ENCODE assay signal across 34 mouse cellular contexts in the genomic region with DNA sequence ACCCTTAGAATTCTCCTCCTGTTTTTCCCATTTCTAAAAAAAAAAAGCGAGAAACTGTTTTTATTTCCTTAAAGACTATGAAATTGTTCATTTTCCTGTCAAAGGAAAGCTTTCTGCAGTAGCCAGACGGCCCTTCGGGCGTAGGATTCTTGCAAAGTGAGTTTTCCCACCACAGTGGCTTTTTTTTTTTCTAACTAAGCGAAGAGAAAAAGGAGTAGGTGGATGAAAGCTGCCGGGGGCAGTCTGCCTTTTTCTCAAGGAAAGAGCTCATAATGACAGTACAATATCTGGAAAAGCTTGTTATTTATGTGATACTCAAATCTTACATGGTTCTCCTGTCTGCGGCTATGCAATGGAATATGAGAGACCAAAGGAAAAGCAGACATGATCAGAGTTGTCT. TPM values are rescaled to one million over a fixed set of nuclear protein-coding genes. Genes with fewer than 3 reads are reported as not detected.
DNase-seq lines count a peak whose midpoint lies in the region; ATAC-seq and TF ChIP-seq lines count a peak whose summit lies in the region.
"Had no signal": no experiment of that assay in that cellular context is flagged by ENCODE, and none has a peak within 500 bp of the region (broad histone marks: within the 10 kb centered on the region; RNA-seq: fewer than 3 reads in every experiment).

No protein-coding gene starts in this region.

- no peak for TF ChIP-seq CTCF in forebrain, postnatal 0 days (IDR thresholded peaks at IDR 0.05; ENCODE audit: low read depth)

- no peaks in the 10 kb centered on the region for H3K27me3 ChIP-seq in forebrain, postnatal 0 days (ENCODE audit: insufficient read depth, low read length)
- H3K27me3 ChIP-seq in forebrain, embryonic 15.5 days = no peaks in the 10 kb centered on the region
- H3K27me3 ChIP-seq: embryonic facial prominence, embryonic 13.5 days; forebrain, embryonic 12.5 days; heart, embryonic 13.5 days; neural tube, embryonic 15.5 days had no signal

- H3K36me3 ChIP-seq in forebrain, postnatal 0 days (ENCODE audit: insufficient read depth) = no peaks in the 10 kb centered on the region
- H3K36me3 ChIP-seq in forebrain, embryonic 15.5 days = no peaks in the 10 kb centered on the region
- H3K36me3 ChIP-seq: embryonic facial prominence, embryonic 13.5 days; forebrain, embryonic 12.5 days; G1E; heart, embryonic 13.5 days; neural tube, embryonic 15.5 days had no signal

- ATAC-seq in forebrain, postnatal 0 days = no peak
- no peak for ATAC-seq in forebrain, embryonic 15.5 days (replicated peaks)

- intact Hi-C loops in left cerebral cortex, postnatal 14 days (cut with DNase I) = loop anchor here (2.0 kb wide), 1 partner anchor 84 kb away; no protein-coding TSS in a partner anchor
- intact Hi-C loops in left cerebral cortex, postnatal 4 days (cut with DNase I) = no loop called here

- DNase-seq in forebrain, postnatal 0 days = peak; percentile 35
- peak; percentile 48 to 55 for DNase-seq in left cerebral cortex, postnatal 14 days (ENCODE audit: low spot score in 2 of 2)
- no peak for DNase-seq in left cerebral cortex, postnatal 4 days
- peak; percentile 46 for DNase-seq in right cerebral cortex, adult 18-20 months
- no peak for DNase-seq in right cerebral cortex, postnatal 14 days
- peak; percentile 90 for DNase-seq in telencephalon, adult 2 months (ENCODE audit: low read depth, low spot score)
- no peak for DNase-seq in c-Kit-positive CD71-positive TER-119-positive erythroid progenitor cells, embryonic 14.5 days (ENCODE audit: low spot score)
- DNase-seq: cerebellum, adult 11-12 months; cerebellum, adult 9-11 months; heart, adult 2 months; heart, postnatal 10 days; kidney, adult 2 months; kidney, postnatal 4 days; liver; lung, adult 2 months; lung, postnatal 10 days; thymus, postnatal 14 days had no signal

- H3K4me3 ChIP-seq in forebrain, postnatal 0 days (ENCODE audit: low read depth, low read length) = no peak overlapping the region
- no peak overlapping the region for H3K4me3 ChIP-seq in forebrain, embryonic 15.5 days
- H3K4me3 ChIP-seq: embryonic facial prominence, embryonic 13.5 days; forebrain, embryonic 12.5 days; heart, adult 2 months; heart, embryonic 13.5 days; neural tube, embryonic 15.5 days had no signal

- WGBS in forebrain, postnatal 0 days = 64% methylated on average over 7 of the region's 7 CpGs
- WGBS in forebrain, embryonic 15.5 days = 82% methylated on average over 7 of the region's 7 CpGs

- no peak overlapping the region for H3K9ac ChIP-seq in forebrain, postnatal 0 days
- H3K9ac ChIP-seq in forebrain, embryonic 15.5 days (replicated peaks) = no peak overlapping the region
- H3K9ac ChIP-seq: embryonic facial prominence, embryonic 13.5 days; forebrain, embryonic 12.5 days; heart, embryonic 13.5 days; hindbrain, embryonic 14.5 days; liver, embryonic 14.5 days; neural tube, embryonic 15.5 days had no signal

- H3K27ac ChIP-seq in forebrain, postnatal 0 days (ENCODE audit: low read depth, low read length) = peak overlapping the region; percentile 64; the same call in 1 of the 2 replicates
- no peak overlapping the region for H3K27ac ChIP-seq in forebrain, embryonic 15.5 days (replicated peaks)
- H3K27ac ChIP-seq: embryonic facial prominence, embryonic 13.5 days; forebrain, embryonic 12.5 days; heart, adult 2 months; heart, embryonic 13.5 days; hindbrain, embryonic 14.5 days; liver, embryonic 14.5 days; macrophage; neural tube, embryonic 15.5 days had no signal

- H3K4me2 ChIP-seq in forebrain, postnatal 0 days (ENCODE audit: low read depth) = no peak overlapping the region
- H3K4me2 ChIP-seq in forebrain, embryonic 15.5 days (replicated peaks) = no peak overlapping the region
- H3K4me2 ChIP-seq: embryonic facial prominence, embryonic 13.5 days; forebrain, embryonic 12.5 days; heart, embryonic 13.5 days; hindbrain, embryonic 14.5 days; neural tube, embryonic 15.5 days had no signal

- H3K9me3 ChIP-seq in forebrain, postnatal 0 days (ENCODE audit: low read length) = no peaks in the 10 kb centered on the region
- H3K9me3 ChIP-seq in forebrain, embryonic 15.5 days = no peaks in the 10 kb centered on the region
- H3K9me3 ChIP-seq: embryonic facial prominence, embryonic 13.5 days; forebrain, embryonic 12.5 days; G1E; heart, embryonic 13.5 days; neural tube, embryonic 15.5 days had no signal

- H3K4me1 ChIP-seq in forebrain, postnatal 0 days (ENCODE audit: insufficient read depth) = peaks cover 4% of the 10 kb centered on the region; the same call in 1 of the 2 replicates
- H3K4me1 ChIP-seq in forebrain, embryonic 15.5 days = no peaks in the 10 kb centered on the region
- H3K4me1 ChIP-seq: forebrain, embryonic 12.5 days had no signal

RNA-seq across cellular contexts. Expression of gene Samd13, which starts 25.7 kb away (rescaled TPM):
- 0.33 TPM in 1 of 2 replicates, not detected in the other for total RNA-seq in forebrain, postnatal 0 days (2014; rRNA removed)
- polyA plus RNA-seq in forebrain, postnatal 0 days (2015; fragmentation: Nextera tagmentation; extraction: Ambion mirVana) = 0.14 and 0.57 TPM in 2 replicates
- polyA plus RNA-seq in forebrain, embryonic 15.5 days (2015; fragmentation: Nextera tagmentation; extraction: Ambion mirVana) = 0.34 and 0.48 TPM in 2 replicates
- not detected for total RNA-seq in left cerebral cortex, postnatal 14 days (2021)
- under 1 TPM in 1 of 2 experiments, not detected in 1; 0.48 TPM for total RNA-seq in left cerebral cortex, postnatal 4 days (2021)
- polyA plus RNA-seq: macrophage had no signal

RNA-seq across cellular contexts. Expression of gene 4930503B20Rik, which starts 60.0 kb away (rescaled TPM):
- total RNA-seq in forebrain, postnatal 0 days (2014; rRNA removed) = not detected in 2 replicates
- polyA plus RNA-seq in forebrain, postnatal 0 days (2015; fragmentation: Nextera tagmentation; extraction: Ambion mirVana) = 0.12 TPM in 1 of 2 replicates, not detected in the other
- polyA plus RNA-seq in forebrain, embryonic 15.5 days (2015; fragmentation: Nextera tagmentation; extraction: Ambion mirVana) = not detected in 2 replicates
- under 1 TPM; 0.24 to 0.57 TPM for total RNA-seq in left cerebral cortex, postnatal 14 days (2021)
- total RNA-seq in left cerebral cortex, postnatal 4 days (2021) = under 1 TPM in 1 of 2 experiments, not detected in 1; 0.20 TPM
- total RNA-seq: adrenal gland, adult 8-10 months; adrenal gland, postnatal 4 days; gastrocnemius, adult 8-10 months; gastrocnemius, postnatal 4 days; heart, adult 2 months; heart, postnatal 10 days; hematopoietic stem cell, adult 5-6 weeks; megakaryocyte-erythroid progenitor cell, adult 5-6 weeks had no signal
- polyA plus RNA-seq: forebrain, embryonic 12.5 days; G1E; heart, embryonic 13.5 days; hindbrain, embryonic 14.5 days; intestine, embryonic 14.5 days; kidney, adult 2 months; liver, embryonic 14.5 days; lung, adult 2 months; macrophage; neural tube, embryonic 15.5 days; stomach, embryonic 14.5 days had no signal

Comparison
In these comparisons a context has a peak if more than half of its experiments do, and no peak if none do; other contexts are left out.
1. DNase-seq: peak in forebrain, postnatal 0 days (single experiment), left cerebral cortex, postnatal 14 days (2 of 2), right cerebral cortex, adult 18-20 months (single experiment) and telencephalon, adult 2 months (single experiment); none in left cerebral cortex, postnatal 4 days (single experiment), right cerebral cortex, postnatal 14 days (single experiment) and c-Kit-positive CD71-positive TER-119-positive erythroid progenitor cells, embryonic 14.5 days (single experiment).